Mouse (Mus musculus): Measurements from ENCODE around the gene Olfr553.

GRCm38 (mm10) chr7:102566219-102566618 lies 51.8 kb downstream of the Olfr553 start:
- TF ChIP-seq CTCF (IDR thresholded peaks at IDR 0.05; ENCODE audit: low read depth) (peak; percentile 39), EP300 (IDR thresholded peaks at IDR 0.05; ENCODE audit: low read depth) (no peak)

All from liver, postnatal 0 days (tissue).